Mouse (Mus musculus) retina, embryonic 14.5 days (tissue): ENCODE results near the gene Lrrk1.

Experiments
- DNase-seq: peaks from one replicate; pipeline ENCODE4 v3.0.0-alpha.2; 2015; ENCODE audit warnings: low spot score

Lrrk1 gene

GRCm38 (mm10) chr7:66384213-66384612 is 3.9 kb downstream of the Lrrk1 start:
- DNase-seq: no peak

- DNase-seq: no peak
Observed at GRCm38 (mm10) chr7:66376560-66376959, 11.6 kb downstream of the Lrrk1 start.

GRCm38 (mm10) chr7:66375736-66376135 is 12.4 kb downstream of the Lrrk1 start:
- DNase-seq: no peak

- no peak for DNase-seq
Observed at GRCm38 (mm10) chr7:66373391-66373790, 14.8 kb downstream of the Lrrk1 start.

- no peak for DNase-seq
Observed at GRCm38 (mm10) chr7:66370970-66371369, 17.2 kb downstream of the Lrrk1 start.

GRCm38 (mm10) chr7:66369934-66370445 is 18.2 kb downstream of the Lrrk1 start:
- DNase-seq: no peak

GRCm38 (mm10) chr7:66369071-66369933 is 18.8 kb downstream of the Lrrk1 start:
- DNase-seq: no peak

- no peak for DNase-seq
Observed at GRCm38 (mm10) chr7:66365904-66366303, 22.2 kb downstream of the Lrrk1 start, which contains the start of gene Gm10974. Gm10974 (plus strand) TSS chr7:66365905.

GRCm38 (mm10) chr7:66365411-66365810 is 22.7 kb downstream of the Lrrk1 start:
- DNase-seq: no peak

GRCm38 (mm10) chr7:66364491-66364890 is 23.7 kb downstream of the Lrrk1 start:
- DNase-seq: no peak

GRCm38 (mm10) chr7:66359044-66359443 is 29.1 kb downstream of the Lrrk1 start:
- no peak for DNase-seq

GRCm38 (mm10) chr7:66358461-66358860 is 29.7 kb downstream of the Lrrk1 start:
- no peak for DNase-seq

GRCm38 (mm10) chr7:66355791-66356522 is 32.2 kb downstream of the Lrrk1 start:
- no peak for DNase-seq

GRCm38 (mm10) chr7:66354911-66355310 is 33.2 kb downstream of the Lrrk1 start:
- DNase-seq: no peak

- DNase-seq: no peak
Observed at GRCm38 (mm10) chr7:66351074-66351473, 37.1 kb downstream of the Lrrk1 start.

GRCm38 (mm10) chr7:66349670-66350069 is 38.5 kb downstream of the Lrrk1 start:
- no peak for DNase-seq

GRCm38 (mm10) chr7:66348588-66348987 is 39.6 kb downstream of the Lrrk1 start:
- no peak for DNase-seq

- DNase-seq: peak; percentile 72
Observed at GRCm38 (mm10) chr7:66346959-66347663, 41.0 kb downstream of the Lrrk1 start.

- DNase-seq: no peak
Observed at GRCm38 (mm10) chr7:66343307-66343706, 44.8 kb downstream of the Lrrk1 start.

- no peak for DNase-seq
Observed at GRCm38 (mm10) chr7:66342831-66343230, 45.3 kb downstream of the Lrrk1 start.

GRCm38 (mm10) chr7:66342323-66342722 is 45.8 kb downstream of the Lrrk1 start:
- DNase-seq: peak; percentile 65

GRCm38 (mm10) chr7:66340044-66340443 is 48.1 kb downstream of the Lrrk1 start:
- no peak for DNase-seq
